Mouse (Mus musculus) heart, embryonic 16.5 days (tissue): ENCODE results near the gene Vps26b. TPM values are rescaled to one million over a fixed set of nuclear protein-coding genes. Genes with fewer than 3 reads are reported as not detected.

ENCODE experiments used
- ATAC-seq: fragments of 200-750 bp; cut with Nextera tagmentation; replicated peaks from 2 replicates; pipeline ENCODE4 v1.8.0; 2017; ENCODE audit warnings: moderate number of reproducible peaks; ENCODE audit not compliant: insufficient read depth, low FRiP score; ENCODE audit errors: extremely low read depth
- H3K27ac ChIP-seq: fragments of 300-500 bp; sonication (generic); 2 replicates; pipeline ENCODE4 v1.5.1; 2014; ENCODE audit warnings: mild to moderate bottlenecking, low read length, control low read depth, moderate library complexity
- H3K27me3 ChIP-seq: fragments of 300-500 bp; sonication (generic); 2 replicates; pipeline ENCODE4 v1.6.1; 2014; ENCODE audit warnings: low read length, mixed read lengths; ENCODE audit not compliant: control insufficient read depth, insufficient read depth
- H3K36me3 ChIP-seq: fragments of 300-500 bp; sonication (generic); 2 replicates; pipeline ENCODE4 v1.6.1; 2014; ENCODE audit not compliant: control insufficient read depth, insufficient read depth
- H3K4me1 ChIP-seq: fragments of 300-500 bp; sonication (generic); 2 replicates; pipeline ENCODE4 v1.6.1; 2014; ENCODE audit warnings: low read length, mixed read lengths; ENCODE audit not compliant: control insufficient read depth, insufficient read depth
- H3K4me2 ChIP-seq: fragments of 300-500 bp; sonication (generic); 2 replicates; pipeline ENCODE4 v1.6.1; 2014; ENCODE audit warnings: low read depth, mild to moderate bottlenecking, control low read depth, low read length
- H3K4me3 ChIP-seq: fragments of 300-500 bp; sonication (generic); 2 replicates; pipeline ENCODE4 v1.5.1; 2014; ENCODE audit warnings: mild to moderate bottlenecking, control low read depth, low read length
- H3K9ac ChIP-seq: fragments of 300-500 bp; sonication (generic); 2 replicates; pipeline ENCODE4 v1.6.1; 2014; ENCODE audit warnings: low read length, control low read depth
- H3K9me3 ChIP-seq: fragments of 300-500 bp; sonication (generic); replicated peaks from 2 replicates; pipeline ENCODE4 v1.6.1; 2016; ENCODE audit warnings: low read length; ENCODE audit not compliant: control insufficient read depth
- WGBS: fragments of 180-500 bp; shearing (Covaris S2); extraction: QIAGEN DNeasy Blood & Tissue Kit; methylation state at CpG from one replicate; pipeline ENCODE4 v1.1.7; 2014; 5-methylcytosine and 5-hydroxymethylcytosine counted together
- polyA plus RNA-seq: library from polyadenylated mRNA; unstranded; fragments of >200 nt; fragmentation: Nextera tagmentation; extraction: Ambion mirVana; gene quantifications from 2 replicates; pipeline ENCODE4 v1.2.1, GENCODE M21; 2015

Gene Vps26b
- polyA plus RNA-seq, result 21.2 and 22.3 TPM in 2 replicates

- Histone ChIP-seq H3K9me3 (no peaks in the 10 kb centered on the region), H3K4me2 (peak within 1 kb of the TSS; percentile 91), H3K4me1 (peaks cover 41% of the 10 kb centered on the region), H3K27me3 (no peaks in the 10 kb centered on the region), H3K36me3 (no peaks in the 10 kb centered on the region), H3K27ac (peak within 1 kb of the TSS; percentile 96), H3K4me3 (peak within 1 kb of the TSS; percentile 98), H3K9ac (peak within 1 kb of the TSS; percentile 92)
- under 1% methylated on average over 79 of the region's 80 CpGs for WGBS
- ATAC-seq, result peak; percentile 95
Observed at GRCm38 (mm10) chr9:27029828-27030762, at the start of gene Vps26b, which contains the start of gene Ncapd3. TSS of gene Vps26b (minus strand) at chr9:27030065. TSS of gene Ncapd3 (plus strand) at chr9:27030175.

GRCm38 (mm10) chr9:27075812-27076211 is 45.9 kb upstream of the Vps26b start:
- Histone ChIP-seq H3K36me3 (peaks cover 36% of the 10 kb centered on the region), H3K9ac (no peak overlapping the region)

DNA sequence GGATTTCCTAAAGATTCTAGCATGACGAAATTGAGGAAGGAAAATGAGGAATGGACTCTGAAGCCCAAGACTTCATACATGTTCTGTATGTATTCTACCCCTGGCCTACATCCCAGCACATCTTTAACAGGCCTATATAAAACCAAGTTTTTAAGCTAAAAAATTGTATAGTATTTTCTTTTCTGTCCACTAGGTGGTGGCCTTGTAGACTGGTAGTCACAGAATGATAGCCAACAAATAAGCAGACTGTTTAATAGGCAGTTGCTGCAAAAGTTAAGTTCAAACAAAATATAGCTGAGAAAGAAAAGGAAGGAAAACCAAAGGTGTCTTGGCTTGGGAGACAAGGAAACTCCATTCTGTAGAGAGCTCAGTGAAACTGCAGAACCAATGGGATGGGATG is 44.8 kb upstream of the Vps26b start:
- WGBS, result 71% methylated on average over 1 of the region's 1 CpGs
- no peak for ATAC-seq
- no peak overlapping the region for H3K9ac ChIP-seq
- no peaks in the 10 kb centered on the region for H3K9me3 ChIP-seq
- H3K36me3 ChIP-seq, result peaks cover 39% of the 10 kb centered on the region
- no peak overlapping the region for H3K4me3 ChIP-seq
- peaks cover 6% of the 10 kb centered on the region for H3K4me1 ChIP-seq
- no peak overlapping the region for H3K4me2 ChIP-seq
- H3K27me3 ChIP-seq, result no peaks in the 10 kb centered on the region
- H3K27ac ChIP-seq, result no peak overlapping the region

More at GRCm38 (mm10) chr9:27075812-27076211, 45.9 kb upstream of the Vps26b start:
- Histone ChIP-seq H3K27me3 (no peaks in the 10 kb centered on the region), H3K9me3 (no peaks in the 10 kb centered on the region), H3K4me3 (no peak overlapping the region), H3K4me1 (peaks cover 6% of the 10 kb centered on the region), H3K4me2 (no peak overlapping the region), H3K27ac (no peak overlapping the region)
- ATAC-seq, result no peak

DNA sequence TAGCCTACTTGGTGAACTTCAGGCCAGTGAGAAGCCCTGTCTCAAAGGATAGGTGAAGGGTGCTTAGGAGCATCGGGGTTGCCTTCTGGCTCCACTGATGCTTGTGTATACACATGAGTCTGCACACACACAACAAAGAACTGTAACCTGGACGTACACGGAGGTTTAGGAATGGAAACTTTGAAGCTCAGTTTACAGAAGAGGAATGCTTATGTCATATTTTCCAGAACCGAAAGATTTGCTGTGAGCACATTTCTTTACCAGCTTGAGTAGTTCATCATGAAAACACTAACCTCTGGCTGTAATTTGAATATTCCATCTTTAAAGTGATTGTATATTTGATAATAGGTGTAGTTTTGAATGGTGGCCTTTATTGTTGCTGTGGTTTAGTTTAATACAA is 41.0 kb upstream of the Vps26b start:
- peaks cover 53% of the 10 kb centered on the region for H3K36me3 ChIP-seq

GRCm38 (mm10) chr9:27058341-27058740 is 28.5 kb upstream of the Vps26b start:
- Histone ChIP-seq H3K9ac (no peak overlapping the region), H3K4me1 (no peaks in the 10 kb centered on the region), H3K4me2 (no peak overlapping the region), H3K27ac (no peak overlapping the region), H3K27me3 (no peaks in the 10 kb centered on the region), H3K4me3 (no peak overlapping the region), H3K9me3 (no peaks in the 10 kb centered on the region), H3K36me3 (peaks cover 54% of the 10 kb centered on the region)
- ATAC-seq, result no peak
- 96% methylated on average over 5 of the region's 5 CpGs for WGBS

More for the DNA sequence above, 41.0 kb upstream of the Vps26b start:
- no peak overlapping the region for H3K4me2 ChIP-seq
- WGBS, result 82% methylated on average over 4 of the region's 4 CpGs
- no peak overlapping the region for H3K4me3 ChIP-seq
- H3K27ac ChIP-seq, result no peak overlapping the region
- H3K9me3 ChIP-seq, result no peaks in the 10 kb centered on the region
- ATAC-seq, result no peak
- H3K4me1 ChIP-seq, result peaks cover 6% of the 10 kb centered on the region
- no peaks in the 10 kb centered on the region for H3K27me3 ChIP-seq
- H3K9ac ChIP-seq, result no peak overlapping the region

DNA sequence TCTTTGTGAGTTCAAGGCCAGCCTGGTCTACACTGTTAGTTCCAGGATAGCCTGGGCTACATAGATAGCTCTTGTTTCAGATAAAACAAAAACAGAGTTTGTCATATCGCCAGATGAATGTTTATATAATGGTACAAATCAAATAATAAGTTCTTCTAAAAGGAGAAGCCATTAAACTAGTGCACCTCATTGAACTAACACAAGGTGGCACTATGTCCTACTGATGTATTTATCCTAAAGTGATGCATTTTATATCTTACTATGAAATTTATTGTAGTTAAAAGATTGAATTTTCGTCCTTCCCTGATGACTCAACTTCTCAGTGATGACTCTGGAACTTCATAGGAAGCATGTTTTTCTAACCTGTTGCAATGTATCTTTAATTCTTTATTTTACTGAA is 19.6 kb upstream of the Vps26b start:
- Histone ChIP-seq H3K9ac (no peak overlapping the region), H3K9me3 (no peaks in the 10 kb centered on the region), H3K4me1 (no peaks in the 10 kb centered on the region), H3K36me3 (peaks cover 50% of the 10 kb centered on the region), H3K27ac (no peak overlapping the region), H3K4me3 (no peak overlapping the region), H3K4me2 (no peak overlapping the region), H3K27me3 (no peaks in the 10 kb centered on the region)
- 89% methylated on average over 2 of the region's 2 CpGs for WGBS
- no peak for ATAC-seq

- peaks cover 58% of the 10 kb centered on the region for H3K36me3 ChIP-seq
- no peaks in the 10 kb centered on the region for H3K9me3 ChIP-seq
- no peak overlapping the region for H3K9ac ChIP-seq
- no peaks in the 10 kb centered on the region for H3K27me3 ChIP-seq
- no peaks in the 10 kb centered on the region for H3K4me1 ChIP-seq
- no peak overlapping the region for H3K4me3 ChIP-seq
- H3K4me2 ChIP-seq, result no peak overlapping the region
- WGBS, result 88% methylated on average over 5 of the region's 5 CpGs
- no peak overlapping the region for H3K27ac ChIP-seq
- ATAC-seq, result no peak
Observed at GRCm38 (mm10) chr9:27043892-27044291, 14.0 kb upstream of the Vps26b start.

GRCm38 (mm10) chr9:27030763-27031100 is 867 bp upstream of the Vps26b start:
- Histone ChIP-seq H3K9ac (peak overlapping the region; percentile 83), H3K4me1 (peaks cover 41% of the 10 kb centered on the region), H3K4me2 (peak overlapping the region; percentile 91), H3K36me3 (no peaks in the 10 kb centered on the region), H3K4me3 (peak overlapping the region; percentile 98), H3K9me3 (no peaks in the 10 kb centered on the region), H3K27ac (0 out of 2 replicates have a peak overlapping the region, but pooled peaks have one; percentile 47), H3K27me3 (no peaks in the 10 kb centered on the region)
- ATAC-seq, result peak; percentile 3; the same call in 1 of the 2 replicates
- WGBS, result under 1% methylated on average over 17 of the region's 17 CpGs
